Mouse (Mus musculus) MEL (cell line): ENCODE results near the gene Sephs2.

Source experiments
- CTCF ChIP-seq, 3 experiments: IDR thresholded peaks in 2 of 3; conservative IDR thresholded peaks in 1 of 3; 2 replicates each; pipeline ENCODE4 v1.5.1; 2011 to 2012; ENCODE audit warnings: low read length in 3 of 3, low read depth in 2 of 3, mild to moderate bottlenecking in 2 of 3, improper control_type of control experiment in 1 of 3, inconsistent platforms in 1 of 3, mixed read lengths in 1 of 3, moderate library complexity in 1 of 3; ENCODE audit not compliant: control insufficient read depth in 1 of 3, insufficient read depth in 1 of 3, poor library complexity in 1 of 3, severe bottlenecking in 1 of 3
- MAX ChIP-seq: IDR thresholded peaks from 2 replicates; pipeline ENCODE4 v1.6.1; 2011; ENCODE audit warnings: low read length, improper control_type of control experiment
- USF1 ChIP-seq: IDR thresholded peaks from 2 replicates; pipeline ENCODE4 v1.6.1; 2014; ENCODE audit warnings: low read depth, mild to moderate bottlenecking, inconsistent platforms, low read length, improper control_type of control experiment, moderate library complexity

DNA sequence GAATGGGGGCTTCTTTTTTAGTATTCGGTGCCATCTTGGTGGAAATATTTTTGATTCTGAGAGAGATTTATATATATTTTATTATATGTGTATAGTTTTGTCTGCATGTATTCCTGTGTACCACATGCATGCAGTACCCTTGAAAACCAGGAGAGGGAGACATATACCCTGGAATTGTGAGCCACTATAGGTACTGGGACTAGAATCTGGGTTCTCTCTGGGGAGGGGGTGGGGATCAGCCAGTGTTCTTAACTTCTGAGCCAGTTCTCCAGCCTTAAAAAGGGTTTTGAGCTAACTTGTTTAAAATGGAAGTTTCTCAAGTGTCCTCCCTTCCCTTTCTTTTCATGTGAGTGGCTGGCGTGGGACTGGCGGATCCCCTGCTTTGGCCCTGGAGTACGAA is 35.0 kb upstream of the Sephs2 start:
- TF ChIP-seq USF1: no peak
- TF ChIP-seq MAX: no peak
- TF ChIP-seq CTCF (IDR thresholded peaks at IDR 0.05 in 2 of 3, conservative IDR thresholded peaks at IDR 0.05 in 1 of 3; ENCODE audit: control insufficient read depth in 1 of 3, insufficient read depth in 1 of 3, low read depth in 2 of 3, low read length in 3 of 3, poor library complexity in 1 of 3, severe bottlenecking in 1 of 3): peak; percentile 43 to 84 (median 78)
